Mouse (Mus musculus) hindbrain, postnatal 0 days (tissue): ENCODE measurements at regions not wholly inside any gene's neighbourhood (a gene's known extent, or its start where the extent isn't known, plus 50 kb on each side); places are given as distances from the start of the nearest gene placed in this dataset.
A peak's percentile ranks its signal among the peaks of the same experiment; 100 is the strongest.

ENCODE experiments used
- ATAC-seq: fragments of 200-750 bp; cut with Nextera tagmentation; 2 replicates; pipeline ENCODE4 v1.8.0; 2017; ENCODE audit warnings: mild to moderate bottlenecking, moderate TSS enrichment, moderate library complexity
- DNase-seq: peaks from one replicate; pipeline ENCODE4 v3.0.0-alpha.2; 2015; ENCODE audit warnings: low spot score
- H3K27ac ChIP-seq: fragments of 300-500 bp; sonication (generic); 2 replicates; pipeline ENCODE4 v1.5.1; 2014; ENCODE audit warnings: mild to moderate bottlenecking
- H3K27me3 ChIP-seq: fragments of 300-500 bp; sonication (generic); 2 replicates; pipeline ENCODE4 v1.6.1; 2014; ENCODE audit warnings: low read length, mixed read lengths; ENCODE audit not compliant: insufficient read depth
- H3K36me3 ChIP-seq: fragments of 300-500 bp; sonication (generic); 2 replicates; pipeline ENCODE4 v1.6.1; 2014; ENCODE audit warnings: low read length, mixed read lengths; ENCODE audit not compliant: insufficient read depth
- H3K4me1 ChIP-seq: fragments of 300-500 bp; sonication (generic); 2 replicates; pipeline ENCODE4 v1.6.1; 2014; ENCODE audit warnings: antibody characterized with exemption, low read length, mixed read lengths; ENCODE audit not compliant: insufficient read depth
- H3K4me2 ChIP-seq: fragments of 300-500 bp; sonication (generic); 2 replicates; pipeline ENCODE4 v1.6.1; 2014; ENCODE audit warnings: low read depth, mild to moderate bottlenecking, low read length, moderate library complexity, mixed read lengths
- H3K4me3 ChIP-seq: fragments of 300-500 bp; sonication (generic); 2 replicates; pipeline ENCODE4 v1.5.1; 2014; ENCODE audit warnings: low read length
- H3K9ac ChIP-seq: fragments of 300-500 bp; sonication (generic); replicated peaks from 2 replicates; pipeline ENCODE4 v1.6.1; 2014; ENCODE audit warnings: mild to moderate bottlenecking, low read length, moderate library complexity, mixed read lengths
- H3K9me3 ChIP-seq: fragments of 300-500 bp; sonication (generic); 2 replicates; pipeline ENCODE4 v1.6.1; 2016; ENCODE audit warnings: low read length, mixed read lengths
- CTCF ChIP-seq: IDR thresholded peaks from 2 replicates; pipeline ENCODE4 v1.5.1; 2016; ENCODE audit warnings: antibody characterized with exemption, control low read depth, low read depth
- WGBS: fragments of 180-500 bp; shearing (Covaris S2); extraction: QIAGEN DNeasy Blood & Tissue Kit; methylation state at CpG from one replicate; pipeline ENCODE4 v1.1.7; 2014; 5-methylcytosine and 5-hydroxymethylcytosine counted together

DNA sequence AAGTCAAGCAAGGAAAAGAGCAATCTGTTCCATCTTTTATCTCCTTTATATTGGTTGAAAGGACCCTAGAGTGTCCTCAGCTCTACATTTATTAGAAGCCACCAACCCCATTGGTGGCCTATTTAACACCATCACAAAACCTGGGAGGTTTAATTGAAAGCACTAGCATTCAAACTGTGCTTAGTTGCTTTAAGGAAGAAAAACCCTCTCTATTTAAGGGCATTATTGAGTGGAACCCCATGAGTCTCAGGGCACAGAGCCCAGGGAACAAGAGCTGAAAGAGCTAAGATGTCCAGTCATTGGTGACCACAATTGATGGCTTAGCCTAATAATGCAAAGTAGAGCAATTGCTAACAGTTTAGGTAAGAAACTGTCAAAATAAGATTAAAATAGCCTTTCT is 72.6 kb upstream of the Btbd3 start:
- H3K27ac ChIP-seq = no peak overlapping the region
- ATAC-seq (no peak), DNase-seq (peak; percentile 19)
- H3K4me1 ChIP-seq = no peaks in the 10 kb centered on the region
- H3K9me3 ChIP-seq = no peaks in the 10 kb centered on the region
- H3K27me3 ChIP-seq = no peaks in the 10 kb centered on the region
- H3K4me3 ChIP-seq = no peak overlapping the region
- no peak overlapping the region for H3K4me2 ChIP-seq
- TF ChIP-seq CTCF = no peak
- no peaks in the 10 kb centered on the region for H3K36me3 ChIP-seq
- no peak overlapping the region for H3K9ac ChIP-seq

DNA sequence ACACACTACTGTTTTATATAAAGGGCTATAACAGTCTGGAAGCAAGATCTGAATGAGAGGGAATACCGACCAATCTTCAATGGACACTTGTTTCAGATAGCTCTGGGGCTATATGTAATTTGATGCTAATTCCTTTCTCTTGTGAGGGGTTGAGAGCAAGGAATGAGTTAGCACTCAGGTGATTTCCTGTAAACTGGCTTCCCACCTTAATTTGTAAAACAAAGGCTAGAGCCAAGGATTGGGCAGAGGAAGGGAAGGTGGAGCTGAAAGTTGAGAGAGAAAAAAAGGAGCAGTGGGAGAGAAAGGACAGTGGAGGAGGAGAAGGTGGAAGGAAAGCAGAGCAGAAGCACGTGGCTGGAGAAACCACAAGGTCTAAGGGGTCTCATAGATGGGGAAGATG is 71.5 kb upstream of the Btbd3 start:
- Histone ChIP-seq H3K27ac (no peak overlapping the region), H3K36me3 (no peaks in the 10 kb centered on the region), H3K9me3 (no peaks in the 10 kb centered on the region), H3K9ac (no peak overlapping the region), H3K27me3 (no peaks in the 10 kb centered on the region), H3K4me2 (no peak overlapping the region), H3K4me3 (no peak overlapping the region), H3K4me1 (no peaks in the 10 kb centered on the region)
- no peak for DNase-seq
- ATAC-seq = no peak
- TF ChIP-seq CTCF = no peak
- 49% methylated on average over 2 of the region's 2 CpGs for WGBS

GRCm38 (mm10) chr2:138186700-138187099 is 69.7 kb upstream of the Btbd3 start:
- Histone ChIP-seq H3K36me3 (no peaks in the 10 kb centered on the region), H3K4me3 (no peak overlapping the region), H3K4me2 (no peak overlapping the region), H3K9ac (no peak overlapping the region), H3K9me3 (no peaks in the 10 kb centered on the region), H3K27me3 (no peaks in the 10 kb centered on the region), H3K4me1 (no peaks in the 10 kb centered on the region), H3K27ac (no peak overlapping the region)
- TF ChIP-seq CTCF = no peak
- WGBS = 80% methylated on average over 1 of the region's 1 CpGs
- no peak for DNase-seq
- ATAC-seq = no peak

DNA sequence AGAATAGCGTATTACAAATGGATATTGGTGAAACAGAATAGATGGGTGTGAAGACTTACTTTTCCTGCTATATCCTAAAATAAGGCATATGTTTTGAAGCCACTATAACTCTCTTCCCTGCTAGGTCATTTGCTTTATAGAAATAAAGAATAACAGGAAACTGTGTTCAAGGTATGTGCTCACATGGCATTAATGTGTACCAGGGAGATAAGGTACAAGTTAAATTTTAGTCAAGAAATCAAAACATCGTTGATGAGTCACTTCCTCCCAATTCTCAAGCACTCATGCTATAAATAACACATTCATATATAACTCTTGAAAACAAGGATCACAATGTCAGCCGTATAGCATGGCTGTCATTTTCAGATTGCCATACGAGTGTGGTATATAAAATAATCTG is 62.8 kb upstream of the Btbd3 start:
- Histone ChIP-seq H3K27me3 (no peaks in the 10 kb centered on the region), H3K4me1 (no peaks in the 10 kb centered on the region), H3K4me2 (no peak overlapping the region), H3K9me3 (no peaks in the 10 kb centered on the region), H3K27ac (no peak overlapping the region), H3K9ac (no peak overlapping the region), H3K36me3 (no peaks in the 10 kb centered on the region), H3K4me3 (no peak overlapping the region)
- no peak for TF ChIP-seq CTCF
- ATAC-seq (no peak), DNase-seq (no peak)
- 92% methylated on average over 4 of the region's 4 CpGs for WGBS

DNA sequence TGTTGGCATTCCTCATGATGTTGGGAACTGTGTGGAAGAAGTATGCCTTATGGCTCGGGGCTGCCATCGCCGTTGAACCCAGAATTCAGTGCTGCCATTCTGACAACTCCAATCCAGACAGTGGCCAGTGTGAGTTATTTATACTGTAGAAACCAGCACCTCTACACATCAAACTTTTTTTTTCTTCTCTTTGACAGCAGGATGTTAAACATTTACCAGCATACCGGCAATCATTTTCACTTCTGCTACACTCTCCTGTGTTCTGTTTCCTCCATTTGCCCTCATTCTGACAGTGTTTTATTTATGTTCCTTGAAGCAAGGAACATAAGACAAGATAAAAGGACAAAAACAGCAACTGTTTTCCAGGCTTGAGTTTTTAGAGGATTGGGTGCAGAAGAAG is 57.3 kb upstream of the Btbd3 start:
- ATAC-seq (no peak), DNase-seq (no peak)
- 88% methylated on average over 4 of the region's 4 CpGs for WGBS
- Histone ChIP-seq H3K27me3 (no peaks in the 10 kb centered on the region), H3K9ac (no peak overlapping the region), H3K4me2 (no peak overlapping the region), H3K4me1 (no peaks in the 10 kb centered on the region), H3K4me3 (no peak overlapping the region), H3K36me3 (no peaks in the 10 kb centered on the region), H3K9me3 (no peaks in the 10 kb centered on the region), H3K27ac (no peak overlapping the region)
- TF ChIP-seq CTCF = no peak
